Mouse (Mus musculus) WW6 (cell line): ENCODE data around the gene Pxt1.

ENCODE experiments used
- DNase-seq: peaks from one replicate; pipeline ENCODE4 v3.0.0-alpha.2; 2013; ENCODE audit warnings: low read depth, low spot score

Gene Pxt1

GRCm38 (mm10) chr17:28947011-28947939 lies 3.6 kb upstream of the Pxt1 start:
- no peak for DNase-seq

- no peak for DNase-seq
Observed at GRCm38 (mm10) chr17:28944481-28944880, 841 bp upstream of the Pxt1 start.

GRCm38 (mm10) chr17:28942101-28942500 lies 1.5 kb downstream of the Pxt1 start:
- DNase-seq = peak; percentile 40

- no peak for DNase-seq
Observed at GRCm38 (mm10) chr17:28940776-28941555, 2.7 kb downstream of the Pxt1 start.

DNA sequence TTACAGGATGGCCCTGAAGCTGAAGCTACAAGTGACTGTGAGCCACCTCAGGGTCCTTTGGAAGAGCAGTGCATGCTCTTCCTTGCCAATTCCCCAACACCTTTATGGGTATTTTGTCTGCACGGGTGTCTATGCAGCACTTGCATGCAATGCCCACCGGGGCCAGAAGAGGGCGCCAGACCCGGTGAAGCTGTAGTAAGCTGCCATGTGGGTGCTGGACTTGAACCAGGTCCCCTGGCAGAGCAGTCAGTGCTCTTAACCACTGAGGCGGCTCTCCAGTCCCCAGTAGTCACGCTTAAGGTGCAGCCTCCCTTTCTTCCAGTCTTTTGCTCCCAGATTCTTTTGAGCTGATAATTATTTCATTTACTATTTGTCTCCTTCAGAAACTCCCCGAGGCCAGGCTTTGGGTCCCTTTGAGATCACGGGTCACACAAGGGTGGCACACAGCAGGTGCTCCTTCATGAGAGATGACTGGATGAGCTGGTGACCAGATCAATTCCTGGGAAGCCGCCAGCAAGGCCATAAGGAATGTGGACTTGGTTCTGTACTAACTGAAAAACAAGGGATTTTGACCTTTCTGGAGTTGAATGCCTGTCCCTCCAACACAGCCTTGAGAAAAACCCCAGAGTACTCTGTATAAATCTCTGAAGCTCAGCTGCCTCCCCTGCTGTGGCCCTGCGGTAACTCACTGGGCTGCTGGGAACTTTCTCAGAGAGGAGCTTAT lies 6.9 kb downstream of the Pxt1 start:
- no peak for DNase-seq

GRCm38 (mm10) chr17:28936133-28936532 lies 7.5 kb downstream of the Pxt1 start:
- DNase-seq = no peak

- no peak for DNase-seq
Observed at GRCm38 (mm10) chr17:28934120-28934916, 9.3 kb downstream of the Pxt1 start.

DNA sequence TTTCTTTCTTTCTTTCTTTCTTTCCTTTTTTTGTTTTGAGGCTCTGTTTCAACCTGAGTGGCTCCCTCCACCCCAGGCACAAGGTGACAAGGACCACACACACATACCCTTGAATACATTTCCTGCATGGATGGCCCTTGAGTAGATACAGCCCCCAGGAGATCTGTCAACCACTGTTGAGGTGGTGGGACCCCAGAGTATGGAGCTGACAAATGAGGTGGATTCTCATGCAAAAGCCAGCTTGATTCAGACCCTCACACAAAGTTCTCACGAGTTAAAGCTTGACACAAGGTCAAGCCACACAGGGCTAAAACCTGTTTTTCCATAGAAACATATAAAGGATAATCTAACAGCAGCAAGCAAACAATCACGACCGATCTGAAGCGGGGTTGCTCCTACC lies 11.4 kb downstream of the Pxt1 start:
- no peak for DNase-seq

GRCm38 (mm10) chr17:28931436-28932211 lies 12.0 kb downstream of the Pxt1 start:
- no peak for DNase-seq

- peak; percentile 53 for DNase-seq
Observed at GRCm38 (mm10) chr17:28930392-28931074, 13.1 kb downstream of the Pxt1 start.

GRCm38 (mm10) chr17:28929369-28929768 lies 14.3 kb downstream of the Pxt1 start:
- DNase-seq = no peak

- DNase-seq = no peak
Observed at GRCm38 (mm10) chr17:28928004-28928403, 15.6 kb downstream of the Pxt1 start.

GRCm38 (mm10) chr17:28926866-28927635 lies 16.6 kb downstream of the Pxt1 start:
- DNase-seq = peak; percentile 67

DNA sequence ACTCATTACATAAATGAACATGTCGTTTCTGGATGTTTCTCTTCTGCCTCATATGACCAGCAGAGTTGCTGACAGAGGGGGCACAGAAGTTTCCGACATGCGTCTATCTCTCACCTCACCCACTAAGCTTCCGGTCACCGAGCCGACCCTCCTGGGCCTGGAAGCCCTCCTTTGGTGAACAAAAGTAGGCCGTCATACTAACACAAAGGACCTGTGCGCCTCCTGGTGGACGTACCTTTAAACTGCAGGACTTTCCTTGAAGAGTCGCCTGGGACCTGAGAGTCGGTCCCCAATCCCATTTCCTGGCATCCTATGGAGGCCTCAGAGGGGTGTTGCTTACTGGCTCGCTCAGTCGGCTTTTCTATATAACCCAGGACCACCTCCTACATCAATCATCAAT lies 17.3 kb downstream of the Pxt1 start:
- peak; percentile 55 for DNase-seq

DNA sequence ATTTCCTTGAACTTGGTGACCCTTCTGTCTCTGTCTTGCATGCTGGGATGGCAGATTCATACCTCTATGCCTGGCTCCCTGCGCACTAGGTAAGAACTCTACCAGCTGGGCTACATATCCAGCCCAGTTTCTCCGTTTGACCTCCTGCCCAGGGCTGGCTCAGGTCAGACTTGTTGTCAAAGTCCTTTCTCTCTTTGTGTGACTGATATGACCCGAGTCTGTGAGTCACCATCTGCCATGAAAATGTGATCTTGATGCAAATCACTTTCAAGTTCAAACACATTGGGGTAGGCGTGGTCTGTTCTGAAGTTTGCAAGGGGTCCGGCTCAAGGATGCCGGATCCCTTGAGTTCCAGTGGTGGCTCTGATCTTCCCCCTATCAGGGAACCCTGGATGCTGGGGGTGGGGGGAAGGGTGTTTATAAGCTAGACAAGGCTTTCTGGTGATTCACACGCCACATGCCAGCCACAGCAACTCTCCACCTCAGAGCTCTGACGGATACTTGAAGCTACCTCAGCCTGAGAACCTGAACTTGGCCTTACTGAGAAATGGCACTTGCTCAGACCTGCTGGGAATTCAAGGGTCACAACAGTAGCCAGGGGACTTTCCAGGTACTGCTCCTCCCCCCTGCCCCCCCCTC lies 18.6 kb downstream of the Pxt1 start:
- DNase-seq = no peak

DNA sequence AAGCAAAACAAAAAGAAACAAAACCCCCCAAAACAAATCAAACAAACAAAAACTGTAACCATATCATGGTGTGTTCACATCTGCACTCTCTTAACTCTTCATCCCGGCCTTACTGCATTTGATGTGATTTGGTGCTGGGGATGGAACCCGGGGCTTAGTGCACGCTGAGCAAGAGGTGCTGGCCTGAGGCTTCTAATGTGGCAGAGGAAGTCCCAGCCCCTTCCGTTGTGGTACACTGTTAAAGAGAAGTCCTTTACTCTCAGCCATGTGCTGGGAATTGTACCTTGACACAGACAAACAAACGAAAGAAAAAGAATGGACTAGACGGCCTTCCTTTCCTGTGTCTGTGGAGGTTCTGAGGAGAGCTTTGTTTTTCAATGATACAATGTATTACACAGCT lies 21.5 kb downstream of the Pxt1 start:
- DNase-seq = no peak

DNA sequence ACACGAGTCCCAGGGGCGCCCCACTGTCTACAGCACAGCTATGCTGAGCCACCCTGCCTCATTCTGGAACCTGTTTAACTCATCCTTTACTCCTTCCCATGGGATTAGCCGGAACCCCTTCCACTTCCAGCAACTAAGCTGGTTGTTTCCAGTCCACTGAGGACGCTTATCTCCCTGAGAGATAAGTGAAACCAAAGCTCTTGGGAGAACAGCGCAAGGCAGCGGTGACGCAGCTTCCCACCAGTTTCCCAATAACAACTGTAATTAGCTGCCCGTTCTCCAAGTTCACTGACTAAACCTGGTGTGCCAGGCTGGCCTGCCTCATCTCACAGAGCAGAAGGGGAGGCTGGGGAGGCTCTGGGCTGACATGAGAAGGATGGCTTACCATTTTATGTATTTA lies 22.6 kb downstream of the Pxt1 start:
- DNase-seq = no peak

- DNase-seq = no peak
Observed at GRCm38 (mm10) chr17:28916520-28916919, 27.1 kb downstream of the Pxt1 start.
